Mouse (Mus musculus) CH12.LX (cell line): ENCODE measurements around the gene Sept5. TPM values are rescaled to one million over a fixed set of nuclear protein-coding genes. Genes with fewer than 3 reads are reported as not detected.

Source experiments
- DNase-seq: peaks from one replicate; pipeline ENCODE4 v3.0.0-alpha.2; 2013; ENCODE audit errors: extremely low read depth
- H3K27ac ChIP-seq: 2 replicates; pipeline ENCODE4 v1.5.1; 2012; ENCODE audit warnings: low read depth, mild to moderate bottlenecking, control low read depth, moderate library complexity; ENCODE audit not compliant: insufficient read depth
- H3K27me3 ChIP-seq: replicated peaks from 2 replicates; pipeline ENCODE3; 2012; ENCODE audit warnings: inconsistent platforms
- H3K36me3 ChIP-seq, 2 experiments: replicated peaks in 1 of 2; 2 replicates each; pipeline versions ENCODE3 to v1.6.1; 2012; ENCODE audit warnings: inconsistent platforms in 1 of 2, low read length in 1 of 2, mild to moderate bottlenecking in 1 of 2, mixed read lengths in 1 of 2, moderate library complexity in 1 of 2; ENCODE audit not compliant: control insufficient read depth in 1 of 2, insufficient read depth in 1 of 2
- H3K4me1 ChIP-seq, 2 experiments: 2 replicates each; pipeline ENCODE4 v1.6.1; 2012; ENCODE audit warnings: inconsistent platforms in 1 of 2, moderate library complexity in 1 of 2; ENCODE audit not compliant: insufficient read depth in 2 of 2, control insufficient read depth in 1 of 2
- H3K4me2 ChIP-seq: 2 replicates; pipeline ENCODE4 v1.6.1; 2012; ENCODE audit warnings: low read depth, mild to moderate bottlenecking, control low read depth; ENCODE audit not compliant: poor library complexity, insufficient read depth, severe bottlenecking
- H3K4me3 ChIP-seq, 3 experiments: fragments of 150-350 bp in 1 of 3; sonication (generic) in 1 of 3; replicated peaks in 1 of 3; 2 replicates each; pipeline versions ENCODE3 to v1.5.1; 2011 to 2012; ENCODE audit warnings: low read depth in 2 of 3, low read length in 2 of 3, mild to moderate bottlenecking in 2 of 3, moderate library complexity in 2 of 3, control low read depth in 1 of 3, improper control_type of control experiment in 1 of 3, inconsistent platforms in 1 of 3, mixed read lengths in 1 of 3; ENCODE audit not compliant: poor library complexity in 1 of 3
- H3K79me2 ChIP-seq: replicated peaks from 2 replicates; pipeline ENCODE4 v1.6.1; 2012; ENCODE audit warnings: mild to moderate bottlenecking, moderate library complexity; ENCODE audit not compliant: control insufficient read depth, poor library complexity, insufficient read depth, severe bottlenecking; ENCODE audit errors: extremely low read depth
- H3K9ac ChIP-seq: 2 replicates; pipeline ENCODE4 v1.6.1; 2012; ENCODE audit warnings: low read depth, mild to moderate bottlenecking, control low read depth, moderate library complexity; ENCODE audit not compliant: insufficient read depth
- H3K9me3 ChIP-seq: replicated peaks from 2 replicates; pipeline ENCODE3; 2012; ENCODE audit warnings: low read length, inconsistent platforms, mixed read lengths
- BHLHE40 ChIP-seq: IDR thresholded peaks from 2 replicates; pipeline ENCODE4 v1.6.1; 2011; ENCODE audit warnings: mild to moderate bottlenecking, low read depth, low read length, improper control_type of control experiment
- CHD1 ChIP-seq: IDR thresholded peaks from 2 replicates; pipeline ENCODE4 v1.6.1; 2012; ENCODE audit warnings: low read depth, low read length, improper control_type of control experiment, inconsistent platforms
- CHD2 ChIP-seq: IDR thresholded peaks from 2 replicates; pipeline ENCODE4 v1.6.1; 2011; ENCODE audit warnings: low read length, improper control_type of control experiment
- CTCF ChIP-seq, 2 experiments: IDR thresholded peaks in 1 of 2; conservative IDR thresholded peaks in 1 of 2; 2 replicates each; pipeline ENCODE4 v1.5.1; 2011 to 2012; ENCODE audit warnings: low read depth in 2 of 2, low read length in 2 of 2, improper control_type of control experiment in 1 of 2, inconsistent platforms in 1 of 2, mild to moderate bottlenecking in 1 of 2, moderate library complexity in 1 of 2
- E2F4 ChIP-seq: IDR thresholded peaks from 2 replicates; pipeline ENCODE4 v1.6.1; 2011; ENCODE audit warnings: low read depth, low read length, improper control_type of control experiment; ENCODE audit not compliant: insufficient replicate concordance
- IRF4 ChIP-seq: IDR thresholded peaks from 2 replicates; pipeline ENCODE4 v1.6.1; 2014; ENCODE audit warnings: low read depth, mild to moderate bottlenecking, inconsistent platforms, low read length, improper control_type of control experiment
- JUN ChIP-seq: IDR thresholded peaks from 2 replicates; pipeline ENCODE4 v1.6.1; 2011; ENCODE audit warnings: low read depth, mild to moderate bottlenecking, low read length, improper control_type of control experiment, moderate library complexity; ENCODE audit not compliant: insufficient read depth
- MAX ChIP-seq: IDR thresholded peaks from 2 replicates; pipeline ENCODE4 v1.6.1; 2011; ENCODE audit warnings: low read length, improper control_type of control experiment
- MXI1 ChIP-seq: IDR thresholded peaks from 2 replicates; pipeline ENCODE4 v1.6.1; 2011; ENCODE audit warnings: mild to moderate bottlenecking, low read depth, low read length, improper control_type of control experiment
- PAX5 ChIP-seq: IDR thresholded peaks from 2 replicates; pipeline ENCODE4 v1.6.1; 2012; ENCODE audit warnings: low read length, inconsistent platforms, mixed read lengths
- POLR2A ChIP-seq: IDR thresholded peaks from 2 replicates; pipeline ENCODE4 v1.6.1; 2011; ENCODE audit warnings: low read depth, mild to moderate bottlenecking, improper control_type of control experiment, low read length
- RAD21 ChIP-seq: IDR thresholded peaks from 2 replicates; pipeline ENCODE4 v1.6.1; 2011; ENCODE audit warnings: low read depth, mild to moderate bottlenecking, low read length, improper control_type of control experiment, moderate library complexity
- SIN3A ChIP-seq: IDR thresholded peaks from 2 replicates; pipeline ENCODE4 v1.6.1; 2012; ENCODE audit warnings: low read length, improper control_type of control experiment, inconsistent platforms
- SMC3 ChIP-seq: IDR thresholded peaks from 2 replicates; pipeline ENCODE4 v1.6.1; 2011; ENCODE audit warnings: low read depth, low read length, improper control_type of control experiment
- TBP ChIP-seq: conservative IDR thresholded peaks from 2 replicates; pipeline ENCODE4 v1.6.1; 2011; ENCODE audit warnings: low read depth, low read length, improper control_type of control experiment
- TCF12 ChIP-seq: IDR thresholded peaks from 2 replicates; pipeline ENCODE4 v1.6.1; 2014; ENCODE audit warnings: low read depth, mild to moderate bottlenecking, inconsistent platforms, low read length, improper control_type of control experiment
- UBTF ChIP-seq: IDR thresholded peaks from 2 replicates; pipeline ENCODE4 v1.6.1; 2012; ENCODE audit warnings: low read depth, mild to moderate bottlenecking, inconsistent platforms, low read length, improper control_type of control experiment, moderate library complexity
- USF2 ChIP-seq: conservative IDR thresholded peaks from 2 replicates; pipeline ENCODE4 v1.6.1; 2011; ENCODE audit warnings: low read depth, low read length, improper control_type of control experiment
- ZKSCAN1 ChIP-seq: IDR thresholded peaks from 2 replicates; pipeline ENCODE4 v1.6.1; 2012; ENCODE audit warnings: low read depth, inconsistent platforms, low read length, improper control_type of control experiment, borderline replicate concordance
- ZNF384 ChIP-seq: IDR thresholded peaks from 2 replicates; pipeline ENCODE4 v1.6.1; 2012; ENCODE audit warnings: low read depth, low read length, improper control_type of control experiment, inconsistent platforms
- dilution Hi-C: fragments of 300-500 bp; cut with MboI; formaldehyde crosslinking; loops from 2 replicates; pipeline ENCODE4 v1.14.3; 2020; ENCODE audit warnings: low sequenced_read_pairs; ENCODE audit not compliant: extremely low pct_unique_long_range_greater_than_20kb, extremely low pct_ligation_motif_present
- in situ Hi-C: fragments of 300-500 bp; cut with MboI; formaldehyde crosslinking; loops from 3 replicates; pipeline ENCODE4 v1.14.3; 2019; ENCODE audit warnings: low sequenced_read_pairs, low pct_ligation_motif_present, low pct_unique_long_range_greater_than_20kb, mixed read lengths
- polyA plus RNA-seq: library from polyadenylated mRNA; unstranded; fragments of >175 nt; gene quantifications from 2 replicates; pipeline ENCODE4 v1.2.1, GENCODE M21; 2012; ENCODE audit warnings: low read depth; ENCODE audit not compliant: insufficient read length
- total RNA-seq, 2 experiments: library from RNA; depleted of rRNA; stranded (reverse); fragments of 300-350 nt in 1 of 2; fragments of >200 nt in 1 of 2; gene quantifications; 2 replicates each; pipeline ENCODE4 v1.2.3; 2012 to 2014

The Sept5 gene
- total and polyA plus RNA-seq, 3 experiments, result 0.56 to 3.9 (median 0.63) TPM

DNA sequence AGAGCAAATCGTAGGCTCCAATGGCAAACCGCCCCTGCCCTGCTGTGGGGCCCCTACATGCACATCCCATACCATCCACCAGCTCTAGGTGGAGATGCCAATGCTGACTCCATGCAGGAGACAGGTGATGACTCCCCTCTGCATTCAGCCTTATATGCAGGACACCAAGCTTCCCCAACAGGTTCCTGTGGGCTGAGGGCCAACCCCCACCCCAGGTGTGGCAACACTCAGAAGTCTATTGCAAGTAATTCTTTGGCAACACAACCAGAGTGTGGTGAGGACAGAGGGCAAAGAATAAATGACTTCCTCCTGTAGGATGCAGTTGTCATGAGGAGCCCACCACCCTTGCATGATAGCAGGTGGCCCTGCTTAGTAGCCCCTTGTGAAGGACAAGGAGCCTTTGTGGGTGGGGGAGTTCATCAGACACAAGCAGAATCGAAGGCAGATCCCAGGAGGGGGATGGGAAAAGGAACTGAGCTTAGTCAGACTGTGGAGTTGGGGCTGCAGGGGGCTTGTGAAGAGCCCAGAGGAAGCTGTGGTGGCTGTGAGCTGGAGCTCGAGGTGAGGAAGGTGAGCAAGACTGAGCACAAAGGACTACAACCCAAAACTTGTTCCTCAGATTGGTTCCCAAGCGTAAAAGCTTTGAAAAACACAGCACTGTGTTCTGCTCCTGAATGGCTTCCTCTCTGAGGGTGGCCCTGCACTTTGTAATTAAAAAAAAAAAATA, 25.8 kb upstream of the Sept5 start:
- Histone ChIP-seq H3K9me3 (peaks cover 5% of the 10 kb centered on the region), H3K4me3 (no peak overlapping the region), H3K9ac (no peak overlapping the region), H3K27ac (no peak overlapping the region), H3K27me3 (peaks cover under 1% of the 10 kb centered on the region), H3K4me1 (peaks cover 0 to 10% of the 10 kb centered on the region in 2 experiments; a peak in 2 of 4 replicates), H3K36me3 (no peaks in the 10 kb centered on the region), H3K79me2 (no peaks in the 10 kb centered on the region), H3K4me2 (no peak overlapping the region)
- dilution Hi-C loops, result no loop called here
- TF ChIP-seq ZNF384 (no peak), CHD1 (no peak), USF2 (no peak), ZKSCAN1 (no peak), IRF4 (no peak), CHD2 (no peak), SIN3A (no peak), POLR2A (no peak), BHLHE40 (no peak), JUN (no peak), UBTF (no peak), MXI1 (no peak), SMC3 (no peak), PAX5 (no peak), E2F4 (no peak), TBP (no peak), CTCF (conservative IDR thresholded peaks at IDR 0.05 in 1 of 2, IDR thresholded peaks at IDR 0.05 in 1 of 2; ENCODE audit: low read depth in 2 of 2, low read length in 2 of 2) (no peak), MAX (no peak), TCF12 (no peak)
- DNase-seq, result no peak
- in situ Hi-C loops, result no loop called here

DNA sequence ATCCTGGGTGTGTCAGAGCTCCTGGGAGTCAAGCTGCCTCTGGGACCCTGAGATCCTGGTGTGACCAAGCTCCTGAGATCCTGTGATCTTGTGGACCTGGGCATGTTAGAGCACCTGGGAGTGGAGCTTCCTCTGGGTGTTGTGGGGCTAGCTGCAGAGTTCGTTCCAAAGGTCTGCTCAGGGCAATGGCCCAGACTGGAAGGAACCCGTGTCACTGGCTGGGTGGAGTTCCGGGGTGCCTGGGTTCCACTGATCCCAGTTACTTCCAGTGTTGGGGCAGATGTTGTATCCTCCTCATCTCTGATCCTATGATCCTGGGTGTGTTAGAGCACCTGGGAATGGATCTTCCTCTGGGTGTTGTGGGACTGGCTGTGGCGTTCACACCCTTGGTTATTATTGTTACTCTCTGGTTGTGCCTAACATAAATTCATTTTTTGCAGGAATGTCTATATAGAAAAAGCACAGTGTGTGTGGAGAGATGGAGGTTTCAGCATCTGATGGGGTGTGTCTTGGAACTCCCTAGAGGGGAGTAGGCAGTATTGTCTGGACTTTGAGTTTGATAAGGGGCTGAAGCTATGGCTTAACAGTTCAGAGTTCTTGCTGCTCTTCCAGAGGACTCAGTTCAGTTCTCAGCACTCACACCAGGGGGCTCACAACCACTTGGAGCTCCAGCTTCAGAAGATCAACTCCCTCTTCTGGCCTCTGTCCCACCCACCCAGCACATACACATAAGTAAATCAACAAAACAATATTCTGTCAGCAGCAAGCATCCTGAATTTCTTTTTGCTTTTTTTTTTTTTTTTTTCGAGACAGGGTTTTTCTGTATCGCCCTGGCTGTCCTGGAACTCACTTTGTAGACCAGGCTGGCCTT, 23.8 kb upstream of the Sept5 start:
- peak; percentile 27 for DNase-seq
- peaks cover 6% of the 10 kb centered on the region for H3K9me3 ChIP-seq
- TF ChIP-seq POLR2A (no peak), USF2 (no peak), CTCF (conservative IDR thresholded peaks at IDR 0.05 in 1 of 2, IDR thresholded peaks at IDR 0.05 in 1 of 2; ENCODE audit: low read depth in 2 of 2, low read length in 2 of 2) (peak in 1 of 2 experiments; percentile 75; a peak in 2 of 4 replicates), RAD21 (peak; percentile 30), TCF12 (no peak), SMC3 (peak; percentile 73)
- in situ Hi-C loops (no loop called here), dilution Hi-C loops (no loop called here)
- no peak overlapping the region for H3K9ac ChIP-seq
- H3K79me2 ChIP-seq, result no peaks in the 10 kb centered on the region
- H3K4me1 ChIP-seq, result peaks cover 0 to 10% of the 10 kb centered on the region in 2 experiments; a peak in 2 of 4 replicates
- H3K27me3 ChIP-seq, result peaks cover 8% of the 10 kb centered on the region
- H3K27ac ChIP-seq, result no peak overlapping the region
- no peak overlapping the region for H3K4me2 ChIP-seq
- H3K4me3 ChIP-seq, result no peak overlapping the region
- H3K36me3 ChIP-seq, result no peaks in the 10 kb centered on the region
